Mouse (Mus musculus) NIH3T3 (cell line): ENCODE measurements around the gene Cldn3.

ENCODE experiments used
- DNase-seq: peaks from one replicate; pipeline ENCODE4 v3.0.0-alpha.2; 2012; ENCODE audit warnings: low read depth

Cldn3 gene

GRCm38 (mm10) chr5:135007802-135008571 lies 22.0 kb downstream of the Cldn3 start:
- no peak for DNase-seq

GRCm38 (mm10) chr5:135008671-135009589 lies 22.9 kb downstream of the Cldn3 start, which contains the start of gene Abhd11:
Gene Abhd11 (plus strand): TSS chr5:135009152.
- peak; percentile 100 for DNase-seq

- peak; percentile 91 for DNase-seq
Measured at GRCm38 (mm10) chr5:135009590-135010319, 23.7 kb downstream of the Cldn3 start.

- no peak for DNase-seq
Measured at GRCm38 (mm10) chr5:135010320-135010709, 24.3 kb downstream of the Cldn3 start.

GRCm38 (mm10) chr5:135010841-135011743 lies 25.1 kb downstream of the Cldn3 start:
- DNase-seq, result no peak

GRCm38 (mm10) chr5:135011809-135012613 lies 26.0 kb downstream of the Cldn3 start:
- no peak for DNase-seq

- peak; percentile 84 for DNase-seq
Measured at GRCm38 (mm10) chr5:135012671-135013441, 26.8 kb downstream of the Cldn3 start.

GRCm38 (mm10) chr5:135015497-135015896 lies 29.5 kb downstream of the Cldn3 start:
- peak; percentile 91 for DNase-seq

- no peak for DNase-seq
Measured at GRCm38 (mm10) chr5:135016224-135016759, 30.3 kb downstream of the Cldn3 start.

- peak; percentile 49 for DNase-seq
Measured at GRCm38 (mm10) chr5:135021814-135022213, 35.8 kb downstream of the Cldn3 start.

GRCm38 (mm10) chr5:135023344-135024173 lies 37.5 kb downstream of the Cldn3 start, which contains the start of gene Stx1a:
Gene Stx1a (plus strand): TSS chr5:135023482.
- peak; percentile 97 for DNase-seq

- DNase-seq, result peak; percentile 22
Measured at GRCm38 (mm10) chr5:135024665-135025224, 38.7 kb downstream of the Cldn3 start.

GRCm38 (mm10) chr5:135025899-135026298 lies 39.9 kb downstream of the Cldn3 start:
- no peak for DNase-seq

- peak; percentile 91 for DNase-seq
Measured at GRCm38 (mm10) chr5:135029007-135029854, 43.2 kb downstream of the Cldn3 start.

GRCm38 (mm10) chr5:135032581-135032980 lies 46.6 kb downstream of the Cldn3 start:
- no peak for DNase-seq

- no peak for DNase-seq
Measured at GRCm38 (mm10) chr5:135034593-135034992, 48.6 kb downstream of the Cldn3 start.
